Mouse (Mus musculus) thymus, adult 2 months (tissue): ENCODE data around the gene Hdac9. TPM values are rescaled to one million over a fixed set of nuclear protein-coding genes. Genes with fewer than 3 reads are reported as not detected.

Experiments used
- DNase-seq: peaks from one replicate; pipeline ENCODE4 v3.0.0; 2021
- H3K27ac ChIP-seq: fragments of 200-500 bp; 2 replicates; pipeline ENCODE4 v1.5.1; 2012; ENCODE audit warnings: low read length, control low read depth; ENCODE audit not compliant: control insufficient read depth, insufficient read depth
- H3K27me3 ChIP-seq: fragments of 200-500 bp; 2 replicates; pipeline ENCODE4 v1.6.1; 2012; ENCODE audit warnings: mild to moderate bottlenecking, low read length, moderate library complexity, mixed read lengths; ENCODE audit not compliant: control insufficient read depth, insufficient read depth
- H3K36me3 ChIP-seq: fragments of 200-500 bp; 2 replicates; pipeline ENCODE4 v1.6.1; 2012; ENCODE audit warnings: mild to moderate bottlenecking, low read length, moderate library complexity; ENCODE audit not compliant: control insufficient read depth, insufficient read depth
- H3K4me1 ChIP-seq: fragments of 200-500 bp; replicated peaks from 2 replicates; pipeline ENCODE4 v1.6.1; 2012; ENCODE audit warnings: low read length; ENCODE audit not compliant: control insufficient read depth, insufficient read depth
- H3K4me3 ChIP-seq: fragments of 200-500 bp; 2 replicates; pipeline ENCODE4 v1.5.1; 2012; ENCODE audit warnings: mild to moderate bottlenecking, low read length, control low read depth, moderate library complexity; ENCODE audit not compliant: control insufficient read depth, insufficient read depth
- CTCF ChIP-seq: fragments of 200-500 bp; IDR thresholded peaks from 2 replicates; pipeline ENCODE4 v1.5.1; 2012; ENCODE audit warnings: mild to moderate bottlenecking, control low read depth, low read length, moderate library complexity, borderline replicate concordance; ENCODE audit not compliant: control insufficient read depth, poor library complexity, insufficient read depth; ENCODE audit errors: extremely low read depth
- POLR2A ChIP-seq: fragments of 200-500 bp; IDR thresholded peaks from 2 replicates; pipeline ENCODE4 v1.6.1; 2012; ENCODE audit warnings: mild to moderate bottlenecking, low read length, control low read depth, moderate library complexity; ENCODE audit not compliant: control insufficient read depth, poor library complexity, insufficient read depth; ENCODE audit errors: extremely low read depth
- WGBS: fragments of 180-500 bp; shearing (Covaris S2); methylation state at CpG from one replicate; pipeline ENCODE4 v1.1.7; 2018; 5-methylcytosine and 5-hydroxymethylcytosine counted together
- polyA plus RNA-seq: library from polyadenylated mRNA; depleted of rRNA; stranded (reverse); fragments of >200 nt; gene quantifications from 2 replicates; pipeline ENCODE4 v1.2.3, GENCODE M21; 2012

The Hdac9 gene
- polyA plus RNA-seq, 1 experiment: 1.9 TPM

GRCm38 (mm10) chr12:34664758-34665157 is 252.1 kb downstream of the Hdac9 start:
- TF ChIP-seq POLR2A: no peak
- DNase-seq: peak; percentile 67
- Histone ChIP-seq H3K4me3 (no peak overlapping the region), H3K27me3 (no peaks in the 10 kb centered on the region), H3K27ac (no peak overlapping the region), H3K4me1 (peaks cover 5% of the 10 kb centered on the region), H3K36me3 (no peaks in the 10 kb centered on the region)
- WGBS: 13% methylated on average over 3 of the region's 3 CpGs

- H3K27me3 ChIP-seq: no peaks in the 10 kb centered on the region
- H3K4me3 ChIP-seq: no peak overlapping the region
- H3K27ac ChIP-seq: no peak overlapping the region
- H3K4me1 ChIP-seq: peaks cover 5% of the 10 kb centered on the region
- DNase-seq: no peak
- TF ChIP-seq POLR2A (no peak), CTCF (no peak)
- no peaks in the 10 kb centered on the region for H3K36me3 ChIP-seq
These were observed 255.5 kb downstream of the Hdac9 start for GRCm38 (mm10) chr12:34661378-34661777.

- H3K36me3 ChIP-seq: no peaks in the 10 kb centered on the region
- no peak for TF ChIP-seq POLR2A
- TF ChIP-seq CTCF: no peak
- peaks cover 5% of the 10 kb centered on the region for H3K4me1 ChIP-seq
- H3K27ac ChIP-seq: no peak overlapping the region
- H3K27me3 ChIP-seq: no peaks in the 10 kb centered on the region
- no peak overlapping the region for H3K4me3 ChIP-seq
- DNase-seq: no peak
- WGBS: 6% methylated on average over 5 of the region's 5 CpGs
These were observed 256.9 kb downstream of the Hdac9 start for GRCm38 (mm10) chr12:34660027-34660426.

- 87% methylated on average over 3 of the region's 3 CpGs for WGBS
- no peak for DNase-seq
These were observed 258.3 kb downstream of the Hdac9 start for GRCm38 (mm10) chr12:34658568-34658967.

GRCm38 (mm10) chr12:34658119-34658518 is 258.8 kb downstream of the Hdac9 start:
- no peaks in the 10 kb centered on the region for H3K36me3 ChIP-seq
- H3K27me3 ChIP-seq: no peaks in the 10 kb centered on the region
- no peak overlapping the region for H3K27ac ChIP-seq
- no peak overlapping the region for H3K4me3 ChIP-seq
- no peak for DNase-seq
- 80% methylated on average over 6 of the region's 6 CpGs for WGBS
- peaks cover 5% of the 10 kb centered on the region for H3K4me1 ChIP-seq
- TF ChIP-seq POLR2A: no peak
- TF ChIP-seq CTCF: no peak

More at GRCm38 (mm10) chr12:34658568-34658967, 258.3 kb downstream of the Hdac9 start:
- H3K27me3 ChIP-seq: no peaks in the 10 kb centered on the region
- TF ChIP-seq CTCF (no peak), POLR2A (no peak)
- no peaks in the 10 kb centered on the region for H3K36me3 ChIP-seq
- peaks cover 5% of the 10 kb centered on the region for H3K4me1 ChIP-seq
- no peak overlapping the region for H3K4me3 ChIP-seq
- H3K27ac ChIP-seq: no peak overlapping the region

GRCm38 (mm10) chr12:34653615-34654014 is 263.3 kb downstream of the Hdac9 start:
- TF ChIP-seq CTCF: no peak
- no peak for TF ChIP-seq POLR2A
- Histone ChIP-seq H3K27ac (no peak overlapping the region), H3K36me3 (no peaks in the 10 kb centered on the region), H3K4me1 (no peaks in the 10 kb centered on the region), H3K4me3 (no peak overlapping the region), H3K27me3 (no peaks in the 10 kb centered on the region)
- 79% methylated on average over 3 of the region's 3 CpGs for WGBS
- no peak for DNase-seq

- Histone ChIP-seq H3K4me1 (no peaks in the 10 kb centered on the region), H3K36me3 (no peaks in the 10 kb centered on the region), H3K27me3 (no peaks in the 10 kb centered on the region), H3K4me3 (no peak overlapping the region), H3K27ac (no peak overlapping the region)
- 88% methylated on average over 3 of the region's 3 CpGs for WGBS
- no peak for DNase-seq
- TF ChIP-seq POLR2A (no peak), CTCF (no peak)
These were observed 268.1 kb downstream of the Hdac9 start for GRCm38 (mm10) chr12:34648753-34649152.
